In genomic region chr10:13782774-13783173, GRCm38 (mm10) we compare ENCODE assay signal across 21 mouse cellular contexts.
A peak's percentile ranks its signal among the peaks of the same experiment; 100 is the strongest.
DNase-seq lines count a peak whose midpoint lies in the region; ATAC-seq and TF ChIP-seq lines count a peak whose summit lies in the region.
"Had no signal": no experiment of that assay in that cellular context is flagged by ENCODE, and none has a peak within 500 bp of the region (broad histone marks: within the 10 kb centered on the region; RNA-seq: fewer than 3 reads in every experiment).

No protein-coding gene starts in this region.

- no peak overlapping the region for H3K4me2 ChIP-seq in intestine, embryonic 14.5 days (ENCODE audit: low read length)
- no peak overlapping the region for H3K4me2 ChIP-seq in intestine, embryonic 16.5 days (ENCODE audit: low read depth, low read length)
- H3K4me2 ChIP-seq in limb, embryonic 13.5 days (replicated peaks): no peak overlapping the region
- no peak overlapping the region for H3K4me2 ChIP-seq in stomach, embryonic 16.5 days (ENCODE audit: low read depth, low read length)
- H3K4me2 ChIP-seq: embryonic facial prominence, embryonic 13.5 days; heart, embryonic 11.5 days; hindbrain, embryonic 13.5 days; liver, embryonic 12.5 days; lung, embryonic 14.5 days; midbrain, embryonic 12.5 days; neural tube, embryonic 13.5 days had no signal

- no peaks in the 10 kb centered on the region for H3K36me3 ChIP-seq in intestine, embryonic 14.5 days (ENCODE audit: control insufficient read depth, insufficient read depth, low read length)
- no peaks in the 10 kb centered on the region for H3K36me3 ChIP-seq in intestine, embryonic 16.5 days (ENCODE audit: control insufficient read depth, insufficient read depth, low read length)
- no peaks in the 10 kb centered on the region for H3K36me3 ChIP-seq in limb, embryonic 13.5 days
- no peaks in the 10 kb centered on the region for H3K36me3 ChIP-seq in limb, embryonic 10.5 days
- no peaks in the 10 kb centered on the region for H3K36me3 ChIP-seq in stomach, embryonic 16.5 days (ENCODE audit: control insufficient read depth, insufficient read depth, low read length)
- H3K36me3 ChIP-seq: embryonic facial prominence, embryonic 13.5 days; forebrain, embryonic 10.5 days; liver, embryonic 12.5 days; midbrain, embryonic 12.5 days had no signal

- H3K9me3 ChIP-seq in intestine, embryonic 14.5 days (ENCODE audit: control insufficient read depth, low read length): no peaks in the 10 kb centered on the region
- no peaks in the 10 kb centered on the region for H3K9me3 ChIP-seq in intestine, embryonic 16.5 days (ENCODE audit: control insufficient read depth, low read length)
- H3K9me3 ChIP-seq in limb, embryonic 13.5 days: no peaks in the 10 kb centered on the region
- H3K9me3 ChIP-seq in limb, embryonic 10.5 days (replicated peaks): no peaks in the 10 kb centered on the region
- no peaks in the 10 kb centered on the region for H3K9me3 ChIP-seq in stomach, embryonic 16.5 days (replicated peaks; ENCODE audit: control insufficient read depth, low read length)
- H3K9me3 ChIP-seq: embryonic facial prominence, embryonic 13.5 days; forebrain, embryonic 10.5 days; hindbrain, embryonic 13.5 days; liver, embryonic 12.5 days; midbrain, embryonic 12.5 days; neural tube, embryonic 13.5 days had no signal

- no peak for DNase-seq in intestine, embryonic 14.5 days (ENCODE audit: low spot score)
- no peak for DNase-seq in limb, embryonic 10.5 days (ENCODE audit: low spot score)
- DNase-seq in adrenal gland, postnatal 4 days (ENCODE audit: low spot score in 2 of 2): no peak
- DNase-seq: adrenal gland, postnatal 36 days; cerebellum, adult 9-10 months; heart, postnatal 14 days; kidney, adult 11 months; lung, embryonic 14.5 days; lung, postnatal 4 days; spleen, adult 18-20 months had no signal

- 54% methylated on average over 5 of the region's 5 CpGs for WGBS in intestine, embryonic 14.5 days
- 65% methylated on average over 5 of the region's 5 CpGs for WGBS in intestine, embryonic 16.5 days
- WGBS in limb, embryonic 13.5 days: 18% methylated on average over 5 of the region's 5 CpGs
- 64% methylated on average over 5 of the region's 5 CpGs for WGBS in limb, embryonic 10.5 days
- 50% methylated on average over 5 of the region's 5 CpGs for WGBS in stomach, embryonic 16.5 days

- no peaks in the 10 kb centered on the region for H3K4me1 ChIP-seq in intestine, embryonic 14.5 days (replicated peaks; ENCODE audit: control insufficient read depth, insufficient read depth, low read length)
- H3K4me1 ChIP-seq in intestine, embryonic 16.5 days (ENCODE audit: control insufficient read depth, insufficient read depth, low read length): no peaks in the 10 kb centered on the region
- peaks cover 17% of the 10 kb centered on the region for H3K4me1 ChIP-seq in limb, embryonic 13.5 days
- peaks cover 3% of the 10 kb centered on the region; the same call in 1 of the 2 replicates for H3K4me1 ChIP-seq in limb, embryonic 10.5 days
- H3K4me1 ChIP-seq in embryonic fibroblast, embryonic 13.5 days (ENCODE audit: control insufficient read depth, insufficient read depth, low read length): peaks cover 14% of the 10 kb centered on the region
- no peaks in the 10 kb centered on the region for H3K4me1 ChIP-seq in stomach, embryonic 16.5 days (ENCODE audit: control insufficient read depth, insufficient read depth, low read length)
- H3K4me1 ChIP-seq: hindbrain, embryonic 13.5 days; liver, embryonic 12.5 days; midbrain, embryonic 12.5 days; neural tube, embryonic 13.5 days had no signal

- 0 out of 2 replicates have a peak, but pooled peaks have one; percentile 47 for ATAC-seq in intestine, embryonic 14.5 days (replicated peaks; ENCODE audit: low FRiP score, low TSS enrichment, low read depth)
- ATAC-seq in intestine, embryonic 16.5 days: no peak
- peak; percentile 83 for ATAC-seq in limb, embryonic 13.5 days (ENCODE audit: low FRiP score, low read depth)
- peak; percentile 66; the same call in 1 of the 2 replicates for ATAC-seq in stomach, embryonic 16.5 days (ENCODE audit: insufficient read depth, low FRiP score)
- ATAC-seq: liver, embryonic 12.5 days had no signal

- H3K27me3 ChIP-seq in intestine, embryonic 14.5 days (replicated peaks; ENCODE audit: control insufficient read depth, insufficient read depth, low read length): no peaks in the 10 kb centered on the region
- H3K27me3 ChIP-seq in intestine, embryonic 16.5 days (replicated peaks; ENCODE audit: control insufficient read depth, insufficient read depth, low read length): no peaks in the 10 kb centered on the region
- peaks cover 42% of the 10 kb centered on the region for H3K27me3 ChIP-seq in limb, embryonic 13.5 days
- no peaks in the 10 kb centered on the region for H3K27me3 ChIP-seq in limb, embryonic 10.5 days (ENCODE audit: low read depth, poor library complexity, severe bottlenecking)
- no peaks in the 10 kb centered on the region for H3K27me3 ChIP-seq in stomach, embryonic 16.5 days (ENCODE audit: control insufficient read depth, insufficient read depth, low read length)
- H3K27me3 ChIP-seq: embryonic facial prominence, embryonic 13.5 days; hindbrain, embryonic 13.5 days; liver, embryonic 12.5 days; midbrain, embryonic 12.5 days; neural tube, embryonic 13.5 days had no signal

- H3K27ac ChIP-seq in intestine, embryonic 14.5 days (ENCODE audit: low read depth): no peak overlapping the region
- H3K27ac ChIP-seq in intestine, embryonic 16.5 days (ENCODE audit: low read length): no peak overlapping the region
- no peak overlapping the region for H3K27ac ChIP-seq in limb, embryonic 13.5 days
- H3K27ac ChIP-seq in limb, embryonic 10.5 days: no peak overlapping the region
- H3K27ac ChIP-seq in embryonic fibroblast, embryonic 13.5 days (ENCODE audit: insufficient read depth, low read length): peak overlapping the region; percentile 85
- H3K27ac ChIP-seq in stomach, embryonic 16.5 days (ENCODE audit: low read length): no peak overlapping the region
- H3K27ac ChIP-seq: embryonic facial prominence, embryonic 13.5 days; forebrain, embryonic 10.5 days; hindbrain, embryonic 13.5 days; liver, embryonic 12.5 days; midbrain, embryonic 12.5 days; neural tube, embryonic 13.5 days had no signal

- no peak for TF ChIP-seq CTCF in embryonic fibroblast, embryonic 13.5 days (IDR thresholded peaks at IDR 0.05; ENCODE audit: borderline replicate concordance, insufficient read depth, low read length)

- no peak overlapping the region for H3K9ac ChIP-seq in intestine, embryonic 14.5 days (ENCODE audit: low read length)
- no peak overlapping the region for H3K9ac ChIP-seq in intestine, embryonic 16.5 days (ENCODE audit: low read depth, low read length)
- H3K9ac ChIP-seq in limb, embryonic 13.5 days: no peak overlapping the region
- H3K9ac ChIP-seq in stomach, embryonic 16.5 days (ENCODE audit: low read length): no peak overlapping the region
- H3K9ac ChIP-seq: embryonic facial prominence, embryonic 13.5 days; hindbrain, embryonic 13.5 days; liver, embryonic 12.5 days; lung, embryonic 14.5 days; midbrain, embryonic 12.5 days; neural tube, embryonic 13.5 days had no signal

- H3K4me3 ChIP-seq in intestine, embryonic 14.5 days (ENCODE audit: low read depth, low read length): no peak overlapping the region
- no peak overlapping the region for H3K4me3 ChIP-seq in intestine, embryonic 16.5 days (ENCODE audit: low read length)
- H3K4me3 ChIP-seq in limb, embryonic 13.5 days: no peak overlapping the region
- H3K4me3 ChIP-seq in limb, embryonic 10.5 days: no peak overlapping the region
- H3K4me3 ChIP-seq in embryonic fibroblast, embryonic 13.5 days (ENCODE audit: insufficient read depth, low read length): no peak overlapping the region
- no peak overlapping the region for H3K4me3 ChIP-seq in stomach, embryonic 16.5 days (replicated peaks; ENCODE audit: low read length)
- H3K4me3 ChIP-seq: embryonic facial prominence, embryonic 13.5 days; forebrain, embryonic 10.5 days; hindbrain, embryonic 13.5 days; liver, embryonic 12.5 days; midbrain, embryonic 12.5 days; neural tube, embryonic 13.5 days had no signal

- TF ChIP-seq POLR2A in embryonic fibroblast, embryonic 13.5 days (IDR thresholded peaks at IDR 0.05; ENCODE audit: low read depth, low read length): no peak
